Mouse (Mus musculus) forebrain, embryonic 14.5 days (tissue): ENCODE results near the gene Meis2. TPM values are rescaled to one million over a fixed set of nuclear protein-coding genes. Genes with fewer than 3 reads are reported as not detected.

Experiments
- ATAC-seq: fragments of 200-750 bp; cut with Nextera tagmentation; 2 replicates; pipeline ENCODE4 v1.8.0; 2017; ENCODE audit warnings: mild to moderate bottlenecking, moderate library complexity
- DNase-seq: peaks from one replicate; pipeline ENCODE4 v3.0.0-alpha.2; 2015; ENCODE audit warnings: low spot score
- H3K27ac ChIP-seq: fragments of 300-500 bp; sonication (generic); 2 replicates; pipeline ENCODE4 v1.5.1; 2014; ENCODE audit warnings: low read depth, mild to moderate bottlenecking, control low read depth, low read length, moderate library complexity
- H3K27me3 ChIP-seq: fragments of 300-500 bp; sonication (generic); replicated peaks from 2 replicates; pipeline ENCODE4 v1.6.1; 2014; ENCODE audit warnings: low read length, control low read depth, mixed read lengths; ENCODE audit not compliant: control insufficient read depth, insufficient read depth
- H3K36me3 ChIP-seq: fragments of 300-500 bp; sonication (generic); 2 replicates; pipeline ENCODE4 v1.6.1; 2014; ENCODE audit warnings: low read length, control low read depth; ENCODE audit not compliant: control insufficient read depth, insufficient read depth
- H3K4me1 ChIP-seq: fragments of 300-500 bp; sonication (generic); 2 replicates; pipeline ENCODE4 v1.6.1; 2014; ENCODE audit warnings: antibody characterized with exemption, low read length, control low read depth; ENCODE audit not compliant: control insufficient read depth, insufficient read depth
- H3K4me2 ChIP-seq: fragments of 300-500 bp; sonication (generic); 2 replicates; pipeline ENCODE4 v1.6.1; 2014; ENCODE audit warnings: mild to moderate bottlenecking, control low read depth, low read length
- H3K4me3 ChIP-seq: fragments of 300-500 bp; sonication (generic); 2 replicates; pipeline ENCODE4 v1.5.1; 2014; ENCODE audit warnings: low read depth, low read length, control low read depth
- H3K9ac ChIP-seq: fragments of 300-500 bp; sonication (generic); 2 replicates; pipeline ENCODE4 v1.6.1; 2014; ENCODE audit warnings: mild to moderate bottlenecking, low read length, control low read depth, moderate library complexity
- H3K9me3 ChIP-seq: fragments of 300-500 bp; sonication (generic); replicated peaks from 2 replicates; pipeline ENCODE4 v1.6.1; 2016; ENCODE audit warnings: low read length, control low read depth, mixed read lengths; ENCODE audit not compliant: control insufficient read depth
- WGBS: fragments of 180-500 bp; shearing (Covaris S2); extraction: QIAGEN DNeasy Blood & Tissue Kit; methylation state at CpG from one replicate; pipeline ENCODE4 v1.1.7; 2014; 5-methylcytosine and 5-hydroxymethylcytosine counted together
- polyA plus RNA-seq: library from polyadenylated mRNA; unstranded; fragments of >200 nt; fragmentation: Nextera tagmentation; extraction: Ambion mirVana; gene quantifications from 2 replicates; pipeline ENCODE4 v1.2.1, GENCODE M21; 2014

The Meis2 gene
- polyA plus RNA-seq, 1 experiment from 2014 or later = 99.1 TPM

- Histone ChIP-seq H3K9ac (no peak overlapping the region), H3K4me3 (no peak overlapping the region), H3K27ac (peak overlapping the region; percentile 74), H3K4me1 (peaks cover 56% of the 10 kb centered on the region), H3K4me2 (no peak overlapping the region), H3K9me3 (no peaks in the 10 kb centered on the region), H3K36me3 (no peaks in the 10 kb centered on the region), H3K27me3 (no peaks in the 10 kb centered on the region)
- ATAC-seq (peak; percentile 52), DNase-seq (peak; percentile 61)
- 11% methylated on average over 2 of the region's 2 CpGs for WGBS
Measured at GRCm38 (mm10) chr2:115895256-115895655, 170.4 kb downstream of the Meis2 start.

GRCm38 (mm10) chr2:115893113-115893512 lies 172.5 kb downstream of the Meis2 start:
- WGBS = 22% methylated on average over 6 of the region's 6 CpGs
- Histone ChIP-seq H3K27me3 (no peaks in the 10 kb centered on the region), H3K9me3 (no peaks in the 10 kb centered on the region), H3K4me2 (no peak overlapping the region), H3K27ac (peak overlapping the region; percentile 44; the same call in 1 of the 2 replicates), H3K36me3 (no peaks in the 10 kb centered on the region), H3K4me3 (no peak overlapping the region), H3K9ac (no peak overlapping the region), H3K4me1 (peaks cover 42% of the 10 kb centered on the region)
- ATAC-seq (no peak), DNase-seq (no peak)

DNA sequence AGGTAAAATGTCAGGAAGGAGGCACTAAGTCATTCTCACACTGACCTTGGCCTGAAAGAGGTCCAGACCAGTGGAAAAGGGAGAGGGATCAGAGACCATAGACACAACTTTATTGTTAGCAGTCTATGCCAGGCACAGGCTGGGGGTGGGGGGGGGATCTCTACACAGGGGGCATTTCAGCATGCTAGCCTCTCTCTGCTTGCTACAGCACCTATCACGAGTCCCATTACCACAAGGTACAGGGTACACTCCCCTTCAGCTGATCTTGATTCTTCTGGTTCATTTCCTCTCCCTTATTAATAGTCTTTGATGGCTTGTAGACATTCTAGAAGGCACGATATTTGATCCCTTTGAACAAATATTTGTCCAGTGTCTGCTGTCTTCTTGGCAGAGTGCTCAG lies 174.9 kb downstream of the Meis2 start:
- WGBS = 58% methylated on average over 2 of the region's 2 CpGs
- peaks cover 21% of the 10 kb centered on the region for H3K4me1 ChIP-seq
- H3K9me3 ChIP-seq = no peaks in the 10 kb centered on the region
- no peak overlapping the region for H3K4me3 ChIP-seq
- H3K4me2 ChIP-seq = no peak overlapping the region
- no peak overlapping the region for H3K9ac ChIP-seq
- H3K27me3 ChIP-seq = no peaks in the 10 kb centered on the region
- peaks cover 12% of the 10 kb centered on the region for H3K36me3 ChIP-seq
- no peak overlapping the region for H3K27ac ChIP-seq
- DNase-seq (no peak), ATAC-seq (no peak)

GRCm38 (mm10) chr2:115890030-115890429 lies 175.6 kb downstream of the Meis2 start:
- no peak overlapping the region for H3K4me2 ChIP-seq
- no peak overlapping the region for H3K9ac ChIP-seq
- peaks cover 13% of the 10 kb centered on the region for H3K36me3 ChIP-seq
- no peaks in the 10 kb centered on the region for H3K9me3 ChIP-seq
- ATAC-seq (no peak), DNase-seq (no peak)
- no peaks in the 10 kb centered on the region for H3K27me3 ChIP-seq
- 96% methylated on average over 3 of the region's 3 CpGs for WGBS
- H3K27ac ChIP-seq = no peak overlapping the region
- peaks cover 14% of the 10 kb centered on the region for H3K4me1 ChIP-seq
- no peak overlapping the region for H3K4me3 ChIP-seq

DNA sequence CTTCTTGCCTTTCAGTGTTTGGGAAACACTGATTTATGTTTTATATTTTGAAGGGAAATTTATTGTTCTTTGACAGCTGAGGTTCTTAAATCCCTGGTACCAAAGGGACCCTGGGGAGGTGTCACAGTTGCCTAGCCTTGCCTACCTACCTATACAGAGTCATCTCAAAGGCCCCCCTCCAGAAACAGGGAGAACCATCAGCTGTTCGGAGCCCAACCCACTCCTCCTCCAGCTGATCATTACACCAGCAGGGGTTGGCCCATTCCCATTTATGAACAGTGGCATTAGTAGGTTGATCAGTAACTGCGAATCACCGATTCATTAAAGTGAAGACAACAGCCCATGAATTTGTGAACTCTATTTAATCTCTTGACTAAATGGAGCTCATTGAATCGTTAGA lies 176.4 kb downstream of the Meis2 start:
- no peaks in the 10 kb centered on the region for H3K9me3 ChIP-seq
- H3K4me2 ChIP-seq = no peak overlapping the region
- 46% methylated on average over 4 of the region's 4 CpGs for WGBS
- ATAC-seq (no peak), DNase-seq (no peak)
- H3K9ac ChIP-seq = no peak overlapping the region
- peaks cover 13% of the 10 kb centered on the region for H3K36me3 ChIP-seq
- no peak overlapping the region for H3K4me3 ChIP-seq
- H3K27me3 ChIP-seq = no peaks in the 10 kb centered on the region
- no peak overlapping the region for H3K27ac ChIP-seq
- H3K4me1 ChIP-seq = peaks cover 13% of the 10 kb centered on the region

- no peak for DNase-seq
- Histone ChIP-seq H3K4me1 (peaks cover 15% of the 10 kb centered on the region), H3K4me2 (no peak overlapping the region), H3K27ac (no peak overlapping the region), H3K9ac (no peak overlapping the region), H3K9me3 (no peaks in the 10 kb centered on the region), H3K4me3 (no peak overlapping the region), H3K27me3 (no peaks in the 10 kb centered on the region), H3K36me3 (peaks cover 13% of the 10 kb centered on the region)
- no peak for ATAC-seq
- 79% methylated on average over 5 of the region's 5 CpGs for WGBS
Measured at GRCm38 (mm10) chr2:115888336-115889077, 177.1 kb downstream of the Meis2 start.

DNA sequence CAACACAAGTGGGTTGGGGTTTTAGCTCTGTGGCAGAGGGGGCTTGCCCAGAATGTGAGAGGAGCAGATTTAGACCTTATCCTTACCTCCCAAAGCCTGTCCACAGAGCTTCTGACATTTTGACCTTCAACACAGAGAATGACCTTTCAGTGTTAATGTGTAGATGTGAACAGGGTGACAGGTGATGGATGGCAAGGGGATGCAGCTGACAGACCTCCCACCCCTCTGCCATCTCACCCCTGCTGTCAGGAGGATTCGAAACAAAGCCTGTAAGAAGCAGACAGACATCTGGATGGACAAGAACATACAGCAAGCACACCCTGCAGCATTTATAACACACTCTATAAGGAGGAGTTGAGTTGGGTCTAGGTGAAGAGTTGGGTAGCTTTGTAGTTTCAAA lies 178.0 kb downstream of the Meis2 start:
- no peak for DNase-seq
- ATAC-seq = no peak
- Histone ChIP-seq H3K4me1 (peaks cover 8% of the 10 kb centered on the region), H3K36me3 (peaks cover 13% of the 10 kb centered on the region), H3K27me3 (no peaks in the 10 kb centered on the region), H3K9ac (no peak overlapping the region), H3K4me2 (no peak overlapping the region), H3K27ac (no peak overlapping the region), H3K9me3 (no peaks in the 10 kb centered on the region), H3K4me3 (no peak overlapping the region)
- 82% methylated on average over 1 of the region's 1 CpGs for WGBS

GRCm38 (mm10) chr2:115884184-115884583 lies 181.5 kb downstream of the Meis2 start:
- H3K27ac ChIP-seq = no peak overlapping the region
- 9% methylated on average over 9 of the region's 9 CpGs for WGBS
- H3K4me2 ChIP-seq = no peak overlapping the region
- peak; percentile 68 for DNase-seq
- H3K4me3 ChIP-seq = no peak overlapping the region
- no peak overlapping the region for H3K9ac ChIP-seq
- H3K36me3 ChIP-seq = peaks cover 13% of the 10 kb centered on the region
- H3K27me3 ChIP-seq = no peaks in the 10 kb centered on the region
- ATAC-seq = 0 out of 2 replicates have a peak, but pooled peaks have one; percentile 45
- peaks cover 8% of the 10 kb centered on the region for H3K4me1 ChIP-seq
- no peaks in the 10 kb centered on the region for H3K9me3 ChIP-seq

DNA sequence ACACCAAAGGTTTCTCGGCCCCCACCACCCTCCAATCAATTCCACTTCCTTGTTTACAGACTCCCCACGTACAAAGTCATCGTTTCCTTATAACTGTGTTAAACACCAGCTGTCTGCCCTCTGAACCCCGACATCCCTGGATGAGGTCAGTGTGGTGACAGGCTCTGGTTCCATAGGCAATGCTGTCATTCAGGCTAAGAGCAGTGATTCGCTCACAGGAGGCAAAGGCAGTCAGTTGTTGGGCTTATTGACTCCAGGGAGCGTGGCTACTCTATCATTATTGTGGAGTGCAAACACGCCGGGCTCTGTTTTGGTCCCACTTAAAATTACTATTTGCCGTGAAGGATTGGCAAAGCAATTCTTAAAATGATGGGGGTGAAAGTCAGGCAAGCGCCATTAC lies 182.1 kb downstream of the Meis2 start:
- Histone ChIP-seq H3K36me3 (peaks cover 15% of the 10 kb centered on the region), H3K4me3 (no peak overlapping the region), H3K4me2 (no peak overlapping the region), H3K9me3 (no peaks in the 10 kb centered on the region), H3K27ac (no peak overlapping the region), H3K9ac (no peak overlapping the region), H3K4me1 (peaks cover 8% of the 10 kb centered on the region), H3K27me3 (no peaks in the 10 kb centered on the region)
- WGBS = 67% methylated on average over 10 of the region's 10 CpGs
- 0 out of 2 replicates have a peak, but pooled peaks have one; percentile 9 for ATAC-seq
- no peak for DNase-seq
